Mouse (Mus musculus): Measurements from ENCODE around the gene Lrwd1. TPM values are rescaled to one million over a fixed set of nuclear protein-coding genes. Genes with fewer than 3 reads are reported as not detected.

Lrwd1 gene
- polyA plus RNA-seq, 1 experiment, result 22.6 TPM

DNA sequence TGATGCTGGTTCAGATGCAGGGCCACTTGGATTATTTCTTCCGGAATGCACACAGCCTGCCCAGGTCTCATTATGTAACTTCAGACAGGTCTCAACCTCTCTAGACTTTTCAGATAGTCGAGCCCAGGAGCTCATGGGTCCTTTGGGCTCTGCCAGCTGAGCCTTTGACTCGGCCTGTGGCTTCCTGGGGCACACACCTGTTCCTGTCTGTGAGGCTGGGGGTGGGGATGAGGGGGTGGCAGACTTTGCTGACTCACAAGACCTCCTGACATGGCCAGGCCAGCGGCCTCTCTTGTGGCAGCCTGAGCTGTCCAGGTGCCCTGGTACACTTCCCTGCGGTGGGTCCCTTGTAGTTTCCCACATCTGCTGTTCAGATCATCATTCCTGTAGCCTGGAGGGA is 43.9 kb downstream of the Lrwd1 start:
- no peak for DNase-seq (ENCODE audit: low spot score)

DNA sequence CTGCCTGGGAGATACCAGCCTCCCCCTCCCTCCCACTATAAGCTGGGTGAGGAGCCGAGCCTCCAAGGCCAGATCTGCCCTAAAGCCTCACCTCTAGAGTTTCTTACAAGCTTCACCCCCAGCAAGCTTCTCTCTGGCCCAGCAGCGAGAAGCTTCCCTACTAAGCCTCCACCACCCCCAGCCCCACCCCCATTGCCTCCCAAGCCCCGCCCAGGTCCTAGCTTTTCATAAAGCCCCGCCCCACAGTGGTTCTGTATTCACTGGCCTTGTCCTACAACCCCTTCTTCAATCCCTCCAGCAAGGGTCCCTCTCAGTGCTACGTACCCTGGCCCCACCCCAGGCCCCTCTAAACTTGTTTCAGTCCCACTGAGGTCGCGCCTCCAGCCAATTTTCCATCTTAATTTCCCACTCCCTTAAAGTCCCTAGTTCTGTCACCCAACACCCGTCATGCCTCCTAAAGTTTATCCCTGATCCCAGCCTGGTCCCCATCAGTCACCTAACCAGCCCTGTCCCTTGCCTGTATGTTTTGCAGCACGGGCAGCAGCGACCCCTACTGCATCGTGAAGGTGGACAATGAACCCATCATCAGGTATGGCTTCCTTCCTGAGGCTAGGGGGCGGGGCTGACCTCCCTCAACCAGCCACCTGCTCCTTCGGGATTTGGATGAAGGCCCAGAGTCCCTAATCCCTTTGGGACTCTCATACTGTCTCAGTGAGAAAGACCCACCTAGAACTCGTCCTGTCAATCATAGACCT is 46.9 kb downstream of the Lrwd1 start:
- DNase-seq (ENCODE audit: low spot score), result no peak

DNA sequence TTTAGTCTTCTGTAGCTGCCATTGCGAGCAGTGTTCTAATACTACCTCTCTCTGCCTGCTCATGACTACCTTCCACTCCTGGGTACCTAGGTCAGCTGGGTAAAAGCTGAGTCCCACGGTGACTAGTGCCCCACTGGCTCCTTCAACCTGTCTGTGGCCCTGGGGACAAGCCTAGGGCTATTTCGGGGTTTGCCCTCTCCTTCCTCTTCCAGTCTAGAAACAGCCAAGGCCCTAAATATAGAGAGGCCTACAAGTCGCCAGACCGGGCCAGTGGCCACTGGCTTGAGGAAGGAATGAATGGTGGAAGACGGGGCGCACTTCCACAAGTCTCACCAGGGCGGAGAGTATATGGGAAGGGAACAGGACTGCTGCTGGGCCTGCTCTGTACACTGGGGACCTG is 49.6 kb downstream of the Lrwd1 start:
- DNase-seq (ENCODE audit: low spot score), result no peak

DNA sequence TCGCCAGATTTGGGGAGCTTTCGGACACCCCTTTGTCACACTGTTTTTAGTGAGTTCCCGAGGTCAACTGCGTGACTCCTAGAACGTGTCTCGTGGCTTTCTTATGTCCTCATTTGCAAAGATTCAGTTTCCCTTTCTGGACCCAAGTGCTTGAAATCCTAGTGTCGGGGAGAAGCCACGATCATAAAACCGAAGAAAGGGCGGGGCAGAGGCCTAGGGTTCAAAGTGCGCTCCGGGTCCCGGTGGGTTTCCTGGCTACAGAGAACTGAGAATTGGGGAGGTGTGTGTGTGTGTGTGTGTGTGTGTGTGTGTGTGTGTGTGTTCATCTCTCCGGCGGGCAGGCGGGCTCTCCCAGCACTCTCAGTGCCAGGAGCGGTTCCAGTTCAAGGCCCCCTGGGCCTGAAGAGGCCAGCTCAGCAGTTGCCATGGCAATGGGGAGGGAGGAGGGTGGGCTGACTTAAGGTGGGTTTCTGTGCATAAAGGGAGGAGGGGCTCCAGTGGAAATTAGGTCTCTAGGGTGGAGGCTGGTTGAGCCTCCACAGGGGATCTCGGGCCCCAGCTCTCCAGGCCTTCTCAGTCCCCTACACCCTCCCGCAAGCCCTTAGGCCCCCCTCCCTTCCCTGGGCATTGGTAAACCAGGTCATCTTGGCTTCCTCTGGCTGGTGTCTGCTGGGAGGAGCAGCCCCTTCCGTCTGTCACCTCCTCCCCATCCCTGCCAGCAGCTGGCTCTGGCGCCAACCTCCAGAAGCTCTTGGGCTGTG is 50.8 kb downstream of the Lrwd1 start:
- no peak for DNase-seq (ENCODE audit: low spot score)

DNA sequence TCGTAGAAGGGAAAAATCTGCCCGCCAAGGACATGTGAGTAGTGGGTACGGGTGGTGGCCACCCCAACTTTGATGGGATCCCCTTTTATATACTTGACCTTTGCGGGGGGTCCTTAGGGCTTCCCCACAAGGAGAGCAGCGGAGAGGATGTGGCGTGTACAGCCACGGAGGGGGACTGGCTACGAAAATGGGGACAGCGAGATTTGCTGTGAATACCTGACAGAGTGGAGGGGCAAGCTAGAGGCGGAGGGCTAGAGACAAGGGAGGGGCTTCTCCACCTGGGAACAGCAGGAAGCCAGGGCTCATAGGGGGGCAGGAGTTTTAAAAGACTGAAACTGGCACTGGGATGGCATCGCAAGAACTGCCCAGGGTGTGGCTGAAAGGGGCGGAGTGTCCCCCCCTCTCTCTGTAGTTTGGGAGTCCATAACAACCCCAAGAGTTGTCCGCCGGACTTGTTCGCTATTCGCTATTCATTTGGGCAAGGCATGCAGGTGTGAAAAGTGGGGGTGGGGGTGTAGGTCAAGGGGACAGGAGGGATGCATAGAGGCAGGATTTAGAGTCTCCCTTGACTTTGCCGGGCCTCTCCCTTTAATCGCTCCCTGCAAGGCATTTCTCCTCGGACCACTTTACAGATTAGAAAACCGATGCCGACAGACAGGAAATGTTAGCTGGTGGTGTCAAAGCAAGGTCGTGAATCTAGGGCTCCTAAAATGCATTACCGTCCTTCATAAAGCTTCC is 51.6 kb downstream of the Lrwd1 start:
- DNase-seq (ENCODE audit: low spot score), result no peak

DNA sequence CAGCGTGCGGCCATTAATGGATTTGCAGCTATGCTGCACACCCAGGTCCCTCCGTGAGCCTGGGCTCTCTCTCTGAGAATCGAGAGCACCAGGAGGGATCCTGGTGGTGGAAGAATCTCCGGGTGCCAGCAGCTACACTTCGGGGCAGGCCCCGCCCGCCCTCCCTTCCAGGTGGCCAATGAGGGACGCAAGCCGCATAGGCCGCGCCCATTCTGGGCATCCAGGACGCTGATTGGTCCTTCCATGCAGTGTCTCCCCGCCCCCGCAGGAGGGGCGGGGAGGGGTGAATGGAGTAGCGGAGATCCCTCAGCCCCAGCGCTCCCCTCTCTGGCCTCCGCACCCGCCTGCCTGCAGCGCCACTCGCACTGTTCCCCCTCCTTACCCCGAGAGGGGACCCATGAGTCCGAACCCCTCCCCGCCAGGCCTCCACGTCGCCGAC is 52.2 kb downstream of the Lrwd1 start, which contains the start of gene Rasa4:
TSS of gene Rasa4 (plus strand) at position 248 of the 439 bp plus-strand sequence.
- DNase-seq (ENCODE audit: low spot score), result peak; percentile 77

DNA sequence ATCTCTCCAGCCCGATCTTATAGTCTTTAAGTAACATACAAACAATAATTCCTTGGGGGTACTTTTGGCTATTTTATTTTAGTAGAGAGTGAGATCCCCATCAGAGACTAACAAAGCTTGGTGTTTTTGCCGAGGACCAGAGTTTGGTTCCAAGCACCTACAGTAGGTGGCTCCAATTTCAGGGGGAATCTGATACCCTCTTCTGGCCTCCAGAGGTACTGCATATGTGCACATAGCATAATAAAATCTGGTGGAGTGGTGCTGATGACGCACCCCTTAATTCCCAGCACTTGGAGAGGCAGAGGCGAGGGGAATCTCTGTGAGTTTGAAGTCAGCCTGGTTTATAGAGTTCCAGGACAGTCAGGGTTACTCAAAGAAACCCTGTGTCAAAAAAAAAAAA is 53.5 kb downstream of the Lrwd1 start:
- no peak for DNase-seq (ENCODE audit: low spot score)

DNA sequence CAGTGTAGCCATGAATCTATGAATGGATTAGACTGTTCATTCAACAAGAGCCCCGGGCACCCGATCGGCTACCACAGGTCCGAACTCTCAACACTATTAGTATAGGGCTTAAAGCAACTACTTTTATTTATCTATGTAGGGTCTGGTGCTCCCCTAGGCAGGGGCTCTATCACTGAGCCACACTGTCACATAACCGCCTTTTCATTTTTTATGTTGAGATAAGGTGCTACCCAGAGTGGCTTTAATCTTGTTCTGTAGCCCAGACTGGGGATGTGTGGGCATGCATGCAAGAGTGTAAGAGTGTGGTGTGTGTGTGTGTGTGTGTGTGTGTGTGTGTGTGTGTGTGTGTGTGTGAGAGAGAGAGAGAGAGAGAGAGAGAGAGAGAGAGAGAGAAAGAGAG is 57.7 kb downstream of the Lrwd1 start:
- DNase-seq (ENCODE audit: low spot score), result no peak

DNA sequence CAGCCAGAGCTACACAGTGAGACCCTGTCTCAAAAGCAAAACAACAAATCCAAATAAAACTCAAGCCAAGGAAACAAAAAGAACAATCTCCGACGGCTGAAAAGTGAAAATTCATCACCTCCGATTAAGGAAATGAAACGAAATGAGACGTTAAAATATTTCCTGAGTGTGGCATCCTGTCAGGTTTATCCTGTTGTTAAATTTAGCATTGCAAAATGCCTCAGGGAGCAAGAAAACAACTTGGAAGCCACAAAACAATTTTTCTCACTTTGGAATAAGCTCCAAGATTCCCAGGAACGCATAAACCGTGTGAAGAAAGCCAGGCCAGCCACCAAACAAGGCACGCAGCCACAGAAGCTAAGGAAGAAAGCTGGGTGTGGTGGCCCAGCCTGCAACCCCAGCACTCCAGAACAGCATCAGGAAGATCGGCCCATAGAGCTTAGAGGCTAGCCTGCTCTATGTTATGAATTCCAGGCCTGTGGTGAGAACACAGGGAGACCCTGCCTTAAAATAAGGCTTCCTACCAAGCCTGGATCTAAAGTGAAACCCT is 58.8 kb downstream of the Lrwd1 start:
- no peak for DNase-seq (ENCODE audit: low spot score)

DNA sequence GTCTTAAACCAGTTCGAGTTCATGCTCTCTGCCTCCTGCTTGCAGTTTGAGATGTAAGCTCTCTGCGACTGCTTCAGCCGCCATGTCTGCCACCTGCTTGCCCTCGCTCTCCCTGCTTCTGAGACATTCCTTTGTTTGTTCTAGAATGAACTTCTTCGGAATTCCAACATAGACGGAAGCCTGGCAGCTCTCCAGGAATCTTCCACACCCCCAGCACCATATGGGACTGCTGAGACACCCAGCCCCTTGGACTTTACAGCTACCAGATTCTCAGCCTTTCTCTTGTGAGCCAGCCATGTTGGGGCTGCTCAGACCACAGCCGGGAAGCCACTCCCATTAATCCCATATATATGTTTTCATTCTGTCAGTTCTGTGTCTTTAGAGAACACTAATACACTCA is 59.6 kb downstream of the Lrwd1 start:
- no peak for DNase-seq (ENCODE audit: low spot score)

DNA sequence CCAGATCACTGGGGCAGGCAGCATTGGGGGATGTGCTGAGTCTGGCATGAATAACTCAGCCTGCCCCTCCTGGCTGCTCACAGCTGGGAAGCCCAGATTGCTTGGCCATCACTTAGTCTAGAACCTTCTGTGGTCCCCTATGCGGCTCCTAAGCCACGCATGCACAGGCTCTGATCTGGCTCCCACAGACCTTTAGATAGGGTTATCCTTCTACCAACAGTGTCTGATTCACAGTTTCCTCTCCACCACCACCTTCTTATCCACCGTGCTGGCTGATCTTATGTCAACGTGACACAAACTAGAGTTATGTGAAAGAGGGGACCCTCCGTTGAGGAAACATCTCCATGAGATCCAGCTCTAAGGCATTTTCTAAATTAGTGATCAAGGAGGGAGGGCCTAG is 60.8 kb downstream of the Lrwd1 start:
- DNase-seq (ENCODE audit: low spot score), result no peak

DNA sequence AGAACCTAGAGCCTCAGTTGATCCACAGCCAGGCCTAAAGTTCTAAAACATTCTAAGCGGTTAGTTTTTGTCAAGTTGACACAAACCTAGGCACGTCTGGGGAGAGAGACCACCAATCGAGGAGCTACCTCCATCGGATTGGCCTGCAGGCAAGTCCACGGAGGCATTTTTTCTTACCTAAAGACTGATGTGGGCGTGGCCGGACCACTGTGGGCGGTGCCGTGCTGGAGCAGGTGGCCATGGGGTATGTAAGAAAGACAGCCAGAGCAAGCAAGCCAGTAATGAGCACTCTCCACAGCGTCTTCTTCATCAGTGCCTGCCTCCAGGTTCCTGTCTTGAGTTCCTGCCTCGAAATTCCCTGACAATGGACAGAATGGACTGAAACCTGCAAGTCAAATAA is 62.3 kb downstream of the Lrwd1 start:
- no peak for DNase-seq (ENCODE audit: low spot score)

DNA sequence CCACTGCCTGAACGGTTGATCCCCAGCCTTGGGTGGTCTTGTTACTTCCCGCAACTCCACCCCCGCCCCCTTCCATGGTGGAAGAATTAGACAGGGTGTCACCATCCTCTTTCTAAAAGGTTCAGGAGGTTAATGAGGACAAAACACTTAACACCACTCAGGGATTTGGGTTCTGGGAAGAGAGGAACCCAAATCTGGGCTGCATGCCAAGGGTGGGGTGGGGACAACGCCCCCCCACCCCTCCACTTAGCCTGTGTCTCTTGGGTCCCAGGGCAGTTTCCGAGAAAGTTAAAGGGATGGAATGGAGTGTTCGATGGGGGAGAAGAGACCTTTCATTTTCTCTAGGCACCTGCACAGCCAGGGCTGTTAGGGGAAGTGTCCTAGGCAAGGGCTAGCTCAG is 62.8 kb downstream of the Lrwd1 start:
- no peak for DNase-seq (ENCODE audit: low spot score)

Other genes starting within 250 kb of the Lrwd1 start
- 816 and 846 TPM in 2 replicates for gene Hspb1, start 248.2 kb downstream of the Lrwd1 start, polyA plus RNA-seq (2012; rRNA removed)
- 54.0 and 76.6 TPM in 2 replicates for gene Ywhag, start 201.5 kb downstream of the Lrwd1 start, polyA plus RNA-seq (2012; rRNA removed)
- 3.4 and 4.2 TPM in 2 replicates for gene Ssc4d, start 161.5 kb downstream of the Lrwd1 start, polyA plus RNA-seq (2012; rRNA removed)
- gene Zp3, start 156.0 kb downstream of the Lrwd1 start, polyA plus RNA-seq (2012; rRNA removed), result not detected in 2 replicates
- gene Dtx2, start 141.3 kb downstream of the Lrwd1 start, polyA plus RNA-seq (2012; rRNA removed), result 16.8 and 17.3 TPM in 2 replicates
- gene Upk3b, start 97.6 kb downstream of the Lrwd1 start, polyA plus RNA-seq (2012; rRNA removed), result 113 and 152 TPM in 2 replicates
- 4.5 and 6.1 TPM in 2 replicates for gene Upk3bl, start 81.6 kb downstream of the Lrwd1 start, polyA plus RNA-seq (2012; rRNA removed)
- 10.6 and 16.6 TPM in 2 replicates for gene Rasa4, start 52.2 kb downstream of the Lrwd1 start, polyA plus RNA-seq (2012; rRNA removed)
- 104 and 141 TPM in 2 replicates for gene Polr2j, start 19.4 kb downstream of the Lrwd1 start, polyA plus RNA-seq (2012; rRNA removed)
- gene Alkbh4, start 72 bp upstream of the Lrwd1 start, polyA plus RNA-seq (2012; rRNA removed), result 11.2 and 11.3 TPM in 2 replicates
- 9.8 and 10.8 TPM in 2 replicates for gene Orai2, start 34.6 kb upstream of the Lrwd1 start, polyA plus RNA-seq (2012; rRNA removed)
- gene Prkrip1, start 62.9 kb upstream of the Lrwd1 start, polyA plus RNA-seq (2012; rRNA removed), result 20.8 and 23.3 TPM in 2 replicates
- gene Sh2b2, start 110.5 kb upstream of the Lrwd1 start, polyA plus RNA-seq (2012; rRNA removed), result 1.8 and 2.2 TPM in 2 replicates